Mouse (Mus musculus) stomach, postnatal 0 days (tissue): Measurements from ENCODE around the gene Dnm3.

Experiments used
- CTCF ChIP-seq: IDR thresholded peaks from 2 replicates; pipeline ENCODE4 v1.5.1; 2016; ENCODE audit warnings: antibody characterized with exemption, low read depth, mild to moderate bottlenecking, moderate library complexity
- EP300 ChIP-seq: optimal IDR thresholded peaks from 2 replicates; pipeline ENCODE3; 2016; ENCODE audit warnings: antibody characterized with exemption

DNA sequence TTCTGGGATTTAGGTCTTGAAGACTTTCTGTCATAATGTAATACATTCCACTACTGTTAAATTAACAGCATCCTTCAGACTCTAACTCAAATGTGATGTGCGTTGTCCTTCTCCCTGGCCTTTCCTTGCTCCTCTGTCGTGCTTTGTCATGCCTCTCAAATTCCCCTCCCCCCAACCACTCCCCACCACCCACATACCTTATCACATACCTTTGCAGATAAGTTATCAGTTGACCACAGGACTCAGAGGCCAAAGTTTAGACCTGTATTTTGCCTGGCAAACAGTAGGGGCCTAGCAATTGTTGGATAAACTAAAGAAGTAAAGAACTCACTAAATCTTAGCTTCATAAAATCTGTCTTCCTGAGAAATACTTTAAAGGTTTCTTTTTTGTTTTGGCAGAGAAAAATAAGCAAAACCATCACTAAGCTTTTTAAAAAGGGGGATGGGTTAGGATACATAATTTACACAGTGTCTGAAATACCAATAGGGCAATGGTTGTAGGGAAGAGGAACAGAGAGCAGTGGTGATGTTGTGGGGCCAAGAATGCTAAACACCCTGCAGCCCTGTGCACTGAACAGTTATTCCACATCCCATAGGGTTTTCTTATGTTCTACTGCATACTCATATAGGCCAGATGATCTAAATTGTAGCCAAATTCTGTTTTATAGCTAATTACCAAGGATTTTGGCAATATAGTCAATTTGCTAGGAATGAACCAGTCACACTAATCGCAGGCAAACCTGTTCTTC, 28.5 kb downstream of the Dnm3 start:
- TF ChIP-seq CTCF (no peak), EP300 (no peak)
